Comparison of ENCODE assay signal across 8 mouse cellular contexts in the genomic region with DNA sequence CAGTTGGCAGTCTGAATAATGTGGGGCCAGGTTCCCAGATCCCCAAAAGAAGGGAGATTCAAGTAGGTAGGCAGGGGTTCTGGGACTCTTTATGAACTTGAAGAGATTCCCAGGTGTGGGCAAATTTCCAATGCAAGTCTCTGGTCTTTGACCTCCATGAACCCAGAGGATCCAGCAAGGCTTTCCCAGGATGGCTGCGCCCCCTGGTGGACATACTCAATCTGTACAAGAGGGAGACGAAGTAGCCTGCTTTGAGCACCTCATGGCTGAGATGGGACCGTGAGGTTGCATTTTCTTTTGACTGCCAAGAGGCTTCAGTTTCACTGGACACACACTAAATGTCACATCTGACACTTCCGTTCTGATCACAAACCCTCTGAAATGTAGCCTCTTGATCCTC. TPM values are rescaled to one million over a fixed set of nuclear protein-coding genes. Genes with fewer than 3 reads are reported as not detected.
DNase-seq lines count a peak whose midpoint lies in the region; ATAC-seq and TF ChIP-seq lines count a peak whose summit lies in the region.

No protein-coding gene starts in this region.

- intact Hi-C loops in left cerebral cortex, postnatal 14 days (cut with DNase I), result loop anchor here (1.0 to 10.0 kb wide), 4 partner anchors 35 to 204 kb away; a partner anchor contains a TSS

- H3K36me3 ChIP-seq in hindbrain, embryonic 14.5 days (replicated peaks; ENCODE audit: control insufficient read depth, insufficient read depth), result no peaks in the 10 kb centered on the region
- no peaks in the 10 kb centered on the region for H3K36me3 ChIP-seq in hindbrain, embryonic 16.5 days (ENCODE audit: control insufficient read depth, insufficient read depth, low read length)
- no peaks in the 10 kb centered on the region for H3K36me3 ChIP-seq in hindbrain, postnatal 0 days (ENCODE audit: insufficient read depth, low read length)

- H3K9ac ChIP-seq in hindbrain, embryonic 14.5 days, result no peak overlapping the region
- H3K9ac ChIP-seq in hindbrain, embryonic 16.5 days (ENCODE audit: low read depth, low read length), result no peak overlapping the region
- no peak overlapping the region for H3K9ac ChIP-seq in hindbrain, postnatal 0 days (replicated peaks; ENCODE audit: low read length)

- no peak for TF ChIP-seq POLR2A in bone marrow macrophage, adult 2 months (IDR thresholded peaks at IDR 0.05; ENCODE audit: borderline replicate concordance, low read depth, low read length)

- H3K4me1 ChIP-seq in hindbrain, embryonic 14.5 days (replicated peaks; ENCODE audit: control insufficient read depth, insufficient read depth, low read length), result no peaks in the 10 kb centered on the region
- H3K4me1 ChIP-seq in hindbrain, embryonic 16.5 days (ENCODE audit: control insufficient read depth, insufficient read depth, low read depth, low read length), result peaks cover 7% of the 10 kb centered on the region
- no peaks in the 10 kb centered on the region for H3K4me1 ChIP-seq in bone marrow macrophage, adult 2 months (ENCODE audit: control insufficient read depth, insufficient read depth, low read length)
- 0 out of 2 replicates have a peak, but pooled peaks cover 7% of the 10 kb centered on the region for H3K4me1 ChIP-seq in hindbrain, postnatal 0 days (ENCODE audit: insufficient read depth, low read length)

- no peak overlapping the region for H3K4me2 ChIP-seq in hindbrain, embryonic 14.5 days (replicated peaks)
- H3K4me2 ChIP-seq in hindbrain, embryonic 16.5 days (ENCODE audit: low read length), result no peak overlapping the region
- no peak overlapping the region for H3K4me2 ChIP-seq in hindbrain, postnatal 0 days (ENCODE audit: low read depth, low read length)

- no peak overlapping the region for H3K4me3 ChIP-seq in hindbrain, embryonic 14.5 days (replicated peaks; ENCODE audit: low read length)
- H3K4me3 ChIP-seq in hindbrain, embryonic 16.5 days (ENCODE audit: low read length), result no peak overlapping the region
- H3K4me3 ChIP-seq in bone marrow macrophage, adult 2 months (ENCODE audit: insufficient read depth, low read length), result no peak overlapping the region
- no peak overlapping the region for H3K4me3 ChIP-seq in hindbrain, postnatal 0 days (ENCODE audit: low read length)

- no peak for ATAC-seq in hindbrain, embryonic 14.5 days (ENCODE audit: low FRiP score)
- ATAC-seq in hindbrain, embryonic 16.5 days, result no peak
- ATAC-seq in erythroblast, adult 5-6 weeks (replicated peaks; ENCODE audit: low FRiP score, poor library complexity, severe bottlenecking), result peak; percentile 86
- peak; percentile 46; the same call in 1 of the 2 replicates for ATAC-seq in hindbrain, postnatal 0 days

- H3K27me3 ChIP-seq in hindbrain, embryonic 14.5 days (ENCODE audit: control insufficient read depth, insufficient read depth, low read length), result peaks cover 14% of the 10 kb centered on the region
- H3K27me3 ChIP-seq in hindbrain, embryonic 16.5 days (replicated peaks; ENCODE audit: control insufficient read depth, insufficient read depth, low read length), result peaks cover 8% of the 10 kb centered on the region
- peaks cover 2% of the 10 kb centered on the region; the same call in 1 of the 2 replicates for H3K27me3 ChIP-seq in hindbrain, postnatal 0 days (ENCODE audit: insufficient read depth, low read length)

- no peaks in the 10 kb centered on the region for H3K9me3 ChIP-seq in hindbrain, embryonic 14.5 days (ENCODE audit: control insufficient read depth, low read length)
- H3K9me3 ChIP-seq in hindbrain, embryonic 16.5 days (ENCODE audit: control insufficient read depth, low read length), result no peaks in the 10 kb centered on the region
- H3K9me3 ChIP-seq in hindbrain, postnatal 0 days (ENCODE audit: low read length), result no peaks in the 10 kb centered on the region

- peak; percentile 82 for DNase-seq in hindbrain, embryonic 14.5 days (ENCODE audit: low spot score)
- DNase-seq in hindbrain, postnatal 0 days (ENCODE audit: low spot score), result peak; percentile 88
- peak; percentile 48 to 73 for DNase-seq in left cerebral cortex, postnatal 14 days (ENCODE audit: low spot score in 2 of 2)
- DNase-seq in mesoderm, embryonic 11.5 days (ENCODE audit: low read depth, low spot score), result peak; percentile 86
- DNase-seq in telencephalon, adult 2 months (ENCODE audit: low read depth, low spot score), result peak; percentile 21

- peak; percentile 64 for TF ChIP-seq CTCF in bone marrow macrophage, adult 2 months (IDR thresholded peaks at IDR 0.05; ENCODE audit: low read depth, low read length)
- peak; percentile 93 for TF ChIP-seq CTCF in hindbrain, postnatal 0 days (IDR thresholded peaks at IDR 0.05; ENCODE audit: low read depth)

- WGBS in hindbrain, embryonic 14.5 days, result 11% methylated on average over 4 of the region's 4 CpGs
- 6% methylated on average over 4 of the region's 4 CpGs for WGBS in hindbrain, embryonic 16.5 days
- 8% methylated on average over 4 of the region's 4 CpGs for WGBS in hindbrain, postnatal 0 days

- H3K27ac ChIP-seq in hindbrain, embryonic 14.5 days, result no peak overlapping the region
- H3K27ac ChIP-seq in hindbrain, embryonic 16.5 days (ENCODE audit: low read depth, low read length), result no peak overlapping the region
- no peak overlapping the region for H3K27ac ChIP-seq in bone marrow macrophage, adult 2 months (ENCODE audit: insufficient read depth, low read depth, low read length)
- no peak overlapping the region for H3K27ac ChIP-seq in hindbrain, postnatal 0 days

RNA-seq across cellular contexts. Expression of a gene that starts 9.1 kb away (rescaled TPM):
- polyA plus RNA-seq in hindbrain, embryonic 14.5 days (2014; fragmentation: Nextera tagmentation; extraction: Ambion mirVana), result 7.1 and 9.0 TPM in 2 replicates
- 5.7 and 6.9 TPM in 2 replicates for polyA plus RNA-seq in hindbrain, embryonic 16.5 days (2015; fragmentation: Nextera tagmentation; extraction: Ambion mirVana)
- not detected in 2 replicates for polyA plus RNA-seq in bone marrow macrophage, adult 2 months (2012; ENCODE audit: insufficient read depth, insufficient read length, missing spikeins)
- total RNA-seq in erythroblast, adult 5-6 weeks (2015; ENCODE audit: low replicate concordance), result not detected in 2 replicates
- 1.3 and 1.4 TPM in 2 replicates for total RNA-seq in erythroblast, adult 5-6 weeks (2017; ENCODE audit: low replicate concordance)
- 7.8 and 12.8 TPM in 2 replicates for total RNA-seq in hindbrain, postnatal 0 days (2014; rRNA removed)
- polyA plus RNA-seq in hindbrain, postnatal 0 days (2015; fragmentation: Nextera tagmentation; extraction: Ambion mirVana), result 5.5 and 6.1 TPM in 2 replicates
- total RNA-seq in left cerebral cortex, postnatal 14 days (2021), result 1 to 10 TPM; 2.0 to 2.4 TPM

RNA-seq across cellular contexts. Expression of a gene that starts 14.6 kb away (rescaled TPM):
- 0.23 and 0.27 TPM in 2 replicates for polyA plus RNA-seq in hindbrain, embryonic 14.5 days (2014; fragmentation: Nextera tagmentation; extraction: Ambion mirVana)
- 0.05 and 0.09 TPM in 2 replicates for polyA plus RNA-seq in hindbrain, embryonic 16.5 days (2015; fragmentation: Nextera tagmentation; extraction: Ambion mirVana)
- polyA plus RNA-seq in bone marrow macrophage, adult 2 months (2012; ENCODE audit: insufficient read depth, insufficient read length, missing spikeins), result not detected in 2 replicates
- 0.19 and 1.0 TPM in 2 replicates for total RNA-seq in erythroblast, adult 5-6 weeks (2015; ENCODE audit: low replicate concordance)
- 0.85 TPM in 1 of 2 replicates, not detected in the other for total RNA-seq in erythroblast, adult 5-6 weeks (2017; ENCODE audit: low replicate concordance)
- total RNA-seq in hindbrain, postnatal 0 days (2014; rRNA removed), result not detected in 2 replicates
- 0.11 TPM in 1 of 2 replicates, not detected in the other for polyA plus RNA-seq in hindbrain, postnatal 0 days (2015; fragmentation: Nextera tagmentation; extraction: Ambion mirVana)
- not detected for total RNA-seq in left cerebral cortex, postnatal 14 days (2021)

RNA-seq across cellular contexts. Expression of a gene that starts 32.7 kb away (rescaled TPM):
- 65.2 and 68.7 TPM in 2 replicates for polyA plus RNA-seq in hindbrain, embryonic 14.5 days (2014; fragmentation: Nextera tagmentation; extraction: Ambion mirVana)
- 91.1 and 95.5 TPM in 2 replicates for polyA plus RNA-seq in hindbrain, embryonic 16.5 days (2015; fragmentation: Nextera tagmentation; extraction: Ambion mirVana)
- 3.7 and 7.4 TPM in 2 replicates for polyA plus RNA-seq in bone marrow macrophage, adult 2 months (2012; ENCODE audit: insufficient read depth, insufficient read length, missing spikeins)
- total RNA-seq in erythroblast, adult 5-6 weeks (2015; ENCODE audit: low replicate concordance), result 1.2 and 1.5 TPM in 2 replicates
- 4.0 and 6.0 TPM in 2 replicates for total RNA-seq in erythroblast, adult 5-6 weeks (2017; ENCODE audit: low replicate concordance)
- total RNA-seq in hindbrain, postnatal 0 days (2014; rRNA removed), result 121 and 127 TPM in 2 replicates
- polyA plus RNA-seq in hindbrain, postnatal 0 days (2015; fragmentation: Nextera tagmentation; extraction: Ambion mirVana), result 60.8 and 66.9 TPM in 2 replicates
- total RNA-seq in left cerebral cortex, postnatal 14 days (2021), result 10 to 100 TPM; 42.3 to 44.1 TPM

RNA-seq across cellular contexts. Expression of a gene that starts 51.6 kb away (rescaled TPM):
- polyA plus RNA-seq in hindbrain, embryonic 14.5 days (2014; fragmentation: Nextera tagmentation; extraction: Ambion mirVana), result 111 TPM in 2 replicates
- 109 and 119 TPM in 2 replicates for polyA plus RNA-seq in hindbrain, embryonic 16.5 days (2015; fragmentation: Nextera tagmentation; extraction: Ambion mirVana)
- 41.7 and 44.9 TPM in 2 replicates for polyA plus RNA-seq in bone marrow macrophage, adult 2 months (2012; ENCODE audit: insufficient read depth, insufficient read length, missing spikeins)
- total RNA-seq in erythroblast, adult 5-6 weeks (2015; ENCODE audit: low replicate concordance), result 29.8 and 37.4 TPM in 2 replicates
- total RNA-seq in erythroblast, adult 5-6 weeks (2017; ENCODE audit: low replicate concordance), result 26.9 and 36.0 TPM in 2 replicates
- total RNA-seq in hindbrain, postnatal 0 days (2014; rRNA removed), result 65.3 and 81.6 TPM in 2 replicates
- polyA plus RNA-seq in hindbrain, postnatal 0 days (2015; fragmentation: Nextera tagmentation; extraction: Ambion mirVana), result 102 TPM in 2 replicates
- total RNA-seq in left cerebral cortex, postnatal 14 days (2021), result 10 to 100 TPM; 52.0 to 60.5 TPM

Comparison
In these comparisons a context has a peak if more than half of its experiments do, and no peak if none do; other contexts are left out.
1. ATAC-seq: peak in erythroblast, adult 5-6 weeks (single experiment) and hindbrain, postnatal 0 days (single experiment); none in hindbrain, embryonic 14.5 days (single experiment) and hindbrain, embryonic 16.5 days (single experiment).
2. DNase-seq: peak in every context shown above with its lines; median percentile 88 in hindbrain, postnatal 0 days; 86 in mesoderm, embryonic 11.5 days; 82 in hindbrain, embryonic 14.5 days; 60 in left cerebral cortex, postnatal 14 days; 21 in telencephalon, adult 2 months.